Mouse (Mus musculus) olfactory bulb, adult 2 months (tissue): Measurements from ENCODE around the gene Foxf1.

ENCODE experiments used
- CTCF ChIP-seq: fragments of 200-500 bp; IDR thresholded peaks from 2 replicates; pipeline ENCODE4 v1.5.1; 2012; ENCODE audit warnings: low read depth, mild to moderate bottlenecking, low read length, moderate library complexity; ENCODE audit not compliant: insufficient read depth
- POLR2A ChIP-seq: fragments of 200-500 bp; IDR thresholded peaks from 2 replicates; pipeline ENCODE4 v1.6.1; 2012; ENCODE audit warnings: mild to moderate bottlenecking, low read depth, low read length, moderate library complexity; ENCODE audit not compliant: insufficient read depth

DNA sequence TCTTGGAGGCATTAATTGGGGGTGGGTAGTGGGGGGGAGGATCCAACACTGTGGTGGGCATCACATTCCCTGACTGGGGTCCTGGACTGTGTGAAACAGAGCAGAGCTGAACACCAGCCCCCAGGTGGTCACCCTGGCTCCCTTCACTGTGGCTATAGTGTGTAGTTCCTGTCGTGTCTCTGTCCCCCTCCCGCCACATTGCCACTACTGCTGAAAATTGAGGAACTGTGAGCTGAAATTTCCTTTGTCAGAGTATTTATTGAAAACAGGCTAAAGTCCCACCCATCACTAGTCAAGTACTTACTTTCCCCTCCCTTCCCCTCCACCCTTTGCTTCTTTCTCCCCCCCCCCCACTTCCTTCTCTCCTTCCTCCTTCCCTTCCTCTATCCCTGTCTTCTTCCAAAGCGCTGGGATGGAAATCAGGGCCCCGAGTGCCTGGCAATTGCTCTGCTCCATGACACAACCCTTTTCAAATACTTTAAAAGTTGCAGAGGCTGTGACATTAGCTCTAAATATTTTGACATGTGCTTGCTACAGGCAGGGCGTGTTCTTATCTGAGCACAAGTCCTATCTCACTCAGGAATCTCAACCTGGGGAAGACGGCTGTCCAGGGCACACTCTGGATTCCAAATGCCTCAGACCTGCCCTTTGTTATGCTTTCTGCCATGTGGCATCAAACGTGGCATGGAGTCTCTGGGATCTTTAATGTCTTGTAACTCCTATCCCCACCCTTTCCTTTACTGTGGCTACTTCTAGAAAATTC lies 27.1 kb downstream of the Foxf1 start:
- TF ChIP-seq CTCF = no peak
- no peak for TF ChIP-seq POLR2A
